Mouse (Mus musculus): ENCODE results near the gene Pim3. TPM values are rescaled to one million over a fixed set of nuclear protein-coding genes. Genes with fewer than 3 reads are reported as not detected.

Gene Pim3
- polyA plus RNA-seq, 1 experiment = 26.9 TPM

DNA sequence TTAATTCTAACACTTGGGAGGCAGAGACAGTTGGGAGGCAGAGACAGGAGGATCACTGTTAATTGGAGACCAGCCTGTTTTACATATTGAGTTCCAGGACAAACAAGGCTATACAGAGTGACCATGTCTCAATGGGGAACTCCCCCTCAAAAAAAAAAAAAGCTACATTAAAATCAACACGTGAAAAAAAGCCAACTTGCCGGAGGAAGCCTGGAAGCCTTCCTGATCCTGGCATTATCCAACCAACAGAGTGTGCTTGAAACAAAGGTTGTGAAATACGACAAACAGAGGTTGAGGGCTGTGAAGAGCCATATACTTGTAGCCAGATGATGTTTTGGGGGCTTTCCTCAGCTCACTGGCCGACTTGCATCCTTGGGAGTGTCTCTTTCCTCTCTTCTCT lies 20.9 kb downstream of the Pim3 start:
- H3ac ChIP-seq (ENCODE audit: control insufficient read depth, insufficient read length) = no peak overlapping the region
- no peaks in the 10 kb centered on the region for H3K79me2 ChIP-seq (ENCODE audit: control insufficient read depth, insufficient read depth)
- no peak for TF ChIP-seq USF1 (IDR thresholded peaks at IDR 0.05; ENCODE audit: low read depth)
- TF ChIP-seq E2F4 (IDR thresholded peaks at IDR 0.05; ENCODE audit: insufficient read depth) = no peak
- no peak for TF ChIP-seq POLR2A (IDR thresholded peaks at IDR 0.05; ENCODE audit: insufficient read length, low read depth)
- no peak for TF ChIP-seq MYOG (IDR thresholded peaks at IDR 0.05; ENCODE audit: control insufficient read depth in 1 of 3, insufficient read depth in 1 of 3, insufficient read length in 2 of 3, low read depth in 2 of 3)
- peaks cover 8% of the 10 kb centered on the region for H3K27me3 ChIP-seq (ENCODE audit: control insufficient read depth, insufficient read depth, insufficient read length)
- no peak overlapping the region for H3K4me3 ChIP-seq
- H3K4me2 ChIP-seq (ENCODE audit: low read depth) = no peak overlapping the region
- H3K36me3 ChIP-seq (ENCODE audit: control insufficient read depth, insufficient read depth) = no peaks in the 10 kb centered on the region

DNA sequence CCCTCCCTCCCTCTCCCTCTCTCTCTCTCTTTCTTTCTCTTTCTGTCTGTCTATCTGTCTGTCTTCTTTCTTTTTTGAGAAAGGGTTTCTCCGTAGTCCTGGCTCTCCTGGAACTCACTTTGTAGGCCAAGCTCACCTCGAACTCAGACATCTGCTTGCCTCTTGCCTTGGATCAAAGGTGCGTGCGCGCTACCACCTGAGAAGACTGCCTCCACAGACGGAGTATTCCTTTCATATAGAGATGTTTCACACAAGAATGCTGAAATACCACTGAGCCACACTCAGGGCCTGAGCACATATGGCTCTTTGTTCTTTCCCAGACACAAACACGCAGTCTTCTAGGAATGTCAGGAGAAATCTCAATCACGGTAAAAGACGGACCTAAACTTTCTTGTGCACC lies 21.4 kb downstream of the Pim3 start:
- H3ac ChIP-seq (ENCODE audit: control insufficient read depth, insufficient read length) = no peak overlapping the region
- H3K79me2 ChIP-seq (ENCODE audit: control insufficient read depth, insufficient read depth) = no peaks in the 10 kb centered on the region
- no peak overlapping the region for H3K4me3 ChIP-seq
- H3K4me2 ChIP-seq (ENCODE audit: low read depth) = no peak overlapping the region
- no peaks in the 10 kb centered on the region for H3K36me3 ChIP-seq (ENCODE audit: control insufficient read depth, insufficient read depth)
- TF ChIP-seq CEBPB (IDR thresholded peaks at IDR 0.05; ENCODE audit: insufficient read depth, poor library complexity, severe bottlenecking) (no peak), REST (IDR thresholded peaks at IDR 0.05; ENCODE audit: insufficient read depth, insufficient read length) (no peak), SRF (IDR thresholded peaks at IDR 0.05; ENCODE audit: control insufficient read depth, insufficient read length, low read depth) (no peak), POLR2AphosphoS2 (IDR thresholded peaks at IDR 0.05; ENCODE audit: insufficient read length, low read depth) (no peak), USF1 (IDR thresholded peaks at IDR 0.05; ENCODE audit: low read depth) (no peak), TCF12 (IDR thresholded peaks at IDR 0.05; ENCODE audit: insufficient read depth, poor library complexity, severe bottlenecking) (no peak), POLR2A (IDR thresholded peaks at IDR 0.05; ENCODE audit: insufficient read length, low read depth) (no peak), MYOG (IDR thresholded peaks at IDR 0.05; ENCODE audit: control insufficient read depth in 1 of 3, insufficient read depth in 1 of 3, insufficient read length in 2 of 3, low read depth in 2 of 3) (no peak), TCF3 (IDR thresholded peaks at IDR 0.05; ENCODE audit: insufficient read length, low read depth) (no peak), MAX (IDR thresholded peaks at IDR 0.05; ENCODE audit: low read depth) (no peak), E2F4 (IDR thresholded peaks at IDR 0.05; ENCODE audit: insufficient read depth) (no peak), MYOD1 (IDR thresholded peaks at IDR 0.05; ENCODE audit: control insufficient read depth in 1 of 3, insufficient read length in 2 of 3, low read depth in 2 of 3) (no peak)
- H3K27me3 ChIP-seq (ENCODE audit: control insufficient read depth, insufficient read depth, insufficient read length) = peaks cover 8% of the 10 kb centered on the region

DNA sequence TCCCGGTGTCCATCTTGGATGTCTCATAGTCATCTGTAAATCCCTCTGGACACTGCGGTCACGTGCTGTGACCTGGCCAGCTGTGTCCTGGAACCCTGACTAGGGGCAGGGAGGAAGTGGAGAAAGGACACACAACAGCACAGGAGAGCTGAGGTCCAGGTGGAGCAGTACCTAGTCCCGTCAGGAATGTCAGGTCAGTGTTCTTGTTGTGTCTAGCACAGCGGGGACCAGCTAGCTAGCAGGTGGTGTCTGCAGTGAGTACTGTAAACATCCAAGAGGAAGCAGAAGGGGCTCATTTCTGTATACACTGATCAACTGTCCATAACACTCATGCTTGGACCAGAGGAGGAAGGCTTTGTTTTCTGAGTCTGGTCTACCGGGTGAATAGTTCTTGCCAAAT lies 23.4 kb downstream of the Pim3 start:
- H3K36me3 ChIP-seq (ENCODE audit: control insufficient read depth, insufficient read depth) = no peaks in the 10 kb centered on the region
- H3ac ChIP-seq (ENCODE audit: control insufficient read depth, insufficient read length) = no peak overlapping the region
- no peak overlapping the region for H3K4me3 ChIP-seq
- no peak overlapping the region for H3K4me2 ChIP-seq (ENCODE audit: low read depth)
- no peaks in the 10 kb centered on the region for H3K79me2 ChIP-seq (ENCODE audit: control insufficient read depth, insufficient read depth)
- TF ChIP-seq USF1 (IDR thresholded peaks at IDR 0.05; ENCODE audit: low read depth) (no peak), MYOG (IDR thresholded peaks at IDR 0.05; ENCODE audit: control insufficient read depth in 1 of 3, insufficient read depth in 1 of 3, insufficient read length in 2 of 3, low read depth in 2 of 3) (no peak), POLR2A (IDR thresholded peaks at IDR 0.05; ENCODE audit: insufficient read length, low read depth) (no peak), SRF (IDR thresholded peaks at IDR 0.05; ENCODE audit: control insufficient read depth, insufficient read length, low read depth) (no peak), REST (IDR thresholded peaks at IDR 0.05; ENCODE audit: insufficient read depth, insufficient read length) (no peak), E2F4 (IDR thresholded peaks at IDR 0.05; ENCODE audit: insufficient read depth) (no peak), MYOD1 (IDR thresholded peaks at IDR 0.05; ENCODE audit: control insufficient read depth in 1 of 3, insufficient read length in 2 of 3, low read depth in 2 of 3) (no peak), MAX (IDR thresholded peaks at IDR 0.05; ENCODE audit: low read depth) (no peak), CEBPB (IDR thresholded peaks at IDR 0.05; ENCODE audit: insufficient read depth, poor library complexity, severe bottlenecking) (no peak), TCF12 (IDR thresholded peaks at IDR 0.05; ENCODE audit: insufficient read depth, poor library complexity, severe bottlenecking) (no peak), POLR2AphosphoS2 (IDR thresholded peaks at IDR 0.05; ENCODE audit: insufficient read length, low read depth) (no peak), TCF3 (IDR thresholded peaks at IDR 0.05; ENCODE audit: insufficient read length, low read depth) (no peak)
- peaks cover 8% of the 10 kb centered on the region for H3K27me3 ChIP-seq (ENCODE audit: control insufficient read depth, insufficient read depth, insufficient read length)

DNA sequence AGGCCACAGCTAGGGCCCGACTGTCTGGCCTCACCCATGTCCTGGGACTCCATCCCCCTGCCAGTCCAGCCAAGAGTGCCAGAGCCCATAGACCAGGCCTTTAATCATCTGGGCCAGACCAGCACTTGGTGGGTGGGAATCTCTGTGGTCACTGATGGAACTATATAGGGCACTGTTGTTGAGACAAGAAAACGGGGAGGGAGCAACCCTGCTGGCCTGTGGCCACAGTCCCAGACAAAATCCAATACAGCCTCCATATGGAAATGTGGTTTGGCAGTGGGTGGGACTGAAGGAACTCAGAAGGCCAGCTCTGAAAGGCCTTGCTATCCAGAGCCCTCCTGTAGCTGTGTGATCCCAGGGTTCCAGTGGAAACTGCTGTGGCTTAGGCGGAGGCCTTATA lies 27.0 kb downstream of the Pim3 start:
- Histone ChIP-seq H3K36me3 (ENCODE audit: control insufficient read depth, insufficient read depth) (no peaks in the 10 kb centered on the region), H3ac (ENCODE audit: control insufficient read depth, insufficient read length) (no peak overlapping the region), H3K27me3 (ENCODE audit: control insufficient read depth, insufficient read depth, insufficient read length) (peaks cover 14% of the 10 kb centered on the region), H3K4me2 (ENCODE audit: low read depth) (no peak overlapping the region), H3K79me2 (ENCODE audit: control insufficient read depth, insufficient read depth) (no peaks in the 10 kb centered on the region), H3K4me3 (no peak overlapping the region)
- TF ChIP-seq REST (IDR thresholded peaks at IDR 0.05; ENCODE audit: insufficient read depth, insufficient read length) (no peak), POLR2AphosphoS2 (IDR thresholded peaks at IDR 0.05; ENCODE audit: insufficient read length, low read depth) (no peak), POLR2A (IDR thresholded peaks at IDR 0.05; ENCODE audit: insufficient read length, low read depth) (no peak), TCF12 (IDR thresholded peaks at IDR 0.05; ENCODE audit: insufficient read depth, poor library complexity, severe bottlenecking) (no peak), E2F4 (IDR thresholded peaks at IDR 0.05; ENCODE audit: insufficient read depth) (no peak), CEBPB (IDR thresholded peaks at IDR 0.05; ENCODE audit: insufficient read depth, poor library complexity, severe bottlenecking) (no peak), USF1 (IDR thresholded peaks at IDR 0.05; ENCODE audit: low read depth) (no peak), MYOD1 (IDR thresholded peaks at IDR 0.05; ENCODE audit: control insufficient read depth in 1 of 3, insufficient read length in 2 of 3, low read depth in 2 of 3) (no peak), MYOG (IDR thresholded peaks at IDR 0.05; ENCODE audit: control insufficient read depth in 1 of 3, insufficient read depth in 1 of 3, insufficient read length in 2 of 3, low read depth in 2 of 3) (no peak), TCF3 (IDR thresholded peaks at IDR 0.05; ENCODE audit: insufficient read length, low read depth) (no peak), SRF (IDR thresholded peaks at IDR 0.05; ENCODE audit: control insufficient read depth, insufficient read length, low read depth) (no peak), MAX (IDR thresholded peaks at IDR 0.05; ENCODE audit: low read depth) (no peak)

DNA sequence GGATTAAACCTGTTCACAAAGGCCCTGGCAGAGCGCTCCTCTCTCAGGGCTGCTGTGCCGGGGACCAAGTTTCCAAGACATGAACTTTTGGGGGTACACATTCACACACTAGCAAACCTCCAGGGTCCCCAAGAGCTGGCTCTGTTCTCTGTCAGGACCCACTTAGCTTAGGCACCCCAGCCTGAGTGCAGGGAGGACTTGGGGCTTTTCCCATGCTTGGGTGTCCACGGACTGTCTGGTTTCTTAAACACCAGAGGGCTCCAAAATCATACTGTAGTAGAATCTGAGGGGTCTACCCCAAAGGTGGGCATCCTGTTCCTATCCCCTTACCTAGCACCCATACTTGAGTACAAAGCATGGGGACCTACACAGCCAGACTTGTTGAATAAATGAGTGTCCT lies 28.0 kb downstream of the Pim3 start:
- Histone ChIP-seq H3K27me3 (ENCODE audit: control insufficient read depth, insufficient read depth, insufficient read length) (peaks cover 21% of the 10 kb centered on the region), H3K4me3 (no peak overlapping the region), H3K36me3 (ENCODE audit: control insufficient read depth, insufficient read depth) (no peaks in the 10 kb centered on the region), H3K4me2 (ENCODE audit: low read depth) (no peak overlapping the region), H3ac (ENCODE audit: control insufficient read depth, insufficient read length) (no peak overlapping the region), H3K79me2 (ENCODE audit: control insufficient read depth, insufficient read depth) (no peaks in the 10 kb centered on the region)
- TF ChIP-seq MYOD1 (IDR thresholded peaks at IDR 0.05; ENCODE audit: control insufficient read depth in 1 of 3, insufficient read length in 2 of 3, low read depth in 2 of 3) = no peak
- TF ChIP-seq TCF3 (IDR thresholded peaks at IDR 0.05; ENCODE audit: insufficient read length, low read depth) = no peak
- no peak for TF ChIP-seq SRF (IDR thresholded peaks at IDR 0.05; ENCODE audit: control insufficient read depth, insufficient read length, low read depth)
